Mouse (Mus musculus) lung, adult 2 months (tissue): Measurements from ENCODE around the gene Fbxo9. TPM values are rescaled to one million over a fixed set of nuclear protein-coding genes. Genes with fewer than 3 reads are reported as not detected.

Experiments
- DNase-seq: peaks from one replicate; pipeline ENCODE4 v3.0.0; 2022
- H3K4me1 ChIP-seq: fragments of 200-500 bp; 2 replicates; pipeline ENCODE4 v1.6.1; 2011; ENCODE audit warnings: low read length; ENCODE audit not compliant: control insufficient read depth, insufficient read depth
- H3K4me3 ChIP-seq: fragments of 200-500 bp; replicated peaks from 2 replicates; pipeline ENCODE3; 2011; ENCODE audit warnings: low read depth, mild to moderate bottlenecking, control low read depth, low read length; ENCODE audit errors: extremely low read depth
- CTCF ChIP-seq: fragments of 200-500 bp; IDR thresholded peaks from 2 replicates; pipeline ENCODE4 v1.5.1; 2011; ENCODE audit warnings: mild to moderate bottlenecking, low read length, control low read depth; ENCODE audit not compliant: insufficient read depth
- POLR2A ChIP-seq: fragments of 200-500 bp; IDR thresholded peaks from 2 replicates; pipeline ENCODE4 v1.6.1; 2011; ENCODE audit warnings: low read depth, mild to moderate bottlenecking, control low read depth, low read length, borderline replicate concordance; ENCODE audit errors: extremely low read depth
- WGBS: fragments of 180-500 bp; shearing (Covaris S2); methylation state at CpG from one replicate; pipeline ENCODE4 v1.1.7; 2018; 5-methylcytosine and 5-hydroxymethylcytosine counted together
- polyA plus RNA-seq: library from polyadenylated mRNA; depleted of rRNA; stranded (reverse); fragments of >200 nt; gene quantifications from 2 replicates; pipeline ENCODE4 v1.2.3, GENCODE M21; 2012; rRNA removed

Gene Fbxo9
- polyA plus RNA-seq, 1 experiment, result 79.3 TPM

GRCm38 (mm10) chr9:78054298-78054697 is 54.6 kb downstream of the Fbxo9 start:
- no peak for TF ChIP-seq POLR2A
- TF ChIP-seq CTCF, result no peak
- 88% methylated on average over 3 of the region's 3 CpGs for WGBS
- no peak for DNase-seq
- H3K4me1 ChIP-seq, result no peaks in the 10 kb centered on the region
- no peak overlapping the region for H3K4me3 ChIP-seq

GRCm38 (mm10) chr9:78053821-78054220 is 55.0 kb downstream of the Fbxo9 start:
- no peak for DNase-seq
- no peaks in the 10 kb centered on the region for H3K4me1 ChIP-seq
- H3K4me3 ChIP-seq, result no peak overlapping the region
- 68% methylated on average over 8 of the region's 8 CpGs for WGBS
- TF ChIP-seq POLR2A, result no peak
- TF ChIP-seq CTCF, result no peak

GRCm38 (mm10) chr9:78051677-78052076 is 57.2 kb downstream of the Fbxo9 start, which contains the start of gene Gcm1:
Gene Gcm1, plus strand, starts transcription at chr9:78051924.
- Histone ChIP-seq H3K4me3 (no peak within 1 kb of the TSS), H3K4me1 (no peaks in the 10 kb centered on the region)
- no peak for TF ChIP-seq POLR2A
- TF ChIP-seq CTCF, result no peak
- 56% methylated on average over 3 of the region's 3 CpGs for WGBS
- no peak for DNase-seq

- TF ChIP-seq CTCF (no peak), POLR2A (no peak)
- no peak for DNase-seq
- WGBS, result 33% methylated on average over 5 of the region's 5 CpGs
- Histone ChIP-seq H3K4me1 (no peaks in the 10 kb centered on the region), H3K4me3 (no peak overlapping the region)
Measured at GRCm38 (mm10) chr9:78050452-78050970, 58.4 kb downstream of the Fbxo9 start.

GRCm38 (mm10) chr9:78046755-78047154 is 62.1 kb downstream of the Fbxo9 start:
- Histone ChIP-seq H3K4me3 (no peak overlapping the region), H3K4me1 (no peaks in the 10 kb centered on the region)
- peak; percentile 23 for DNase-seq
- 54% methylated on average over 20 of the region's 20 CpGs for WGBS
- TF ChIP-seq CTCF (no peak), POLR2A (no peak)

GRCm38 (mm10) chr9:78045171-78045570 is 63.7 kb downstream of the Fbxo9 start:
- no peak for DNase-seq
- TF ChIP-seq CTCF (no peak), POLR2A (no peak)
- WGBS, result 39% methylated on average over 6 of the region's 6 CpGs
- Histone ChIP-seq H3K4me1 (no peaks in the 10 kb centered on the region), H3K4me3 (no peak overlapping the region)

- no peak overlapping the region for H3K4me3 ChIP-seq
- peaks cover 3% of the 10 kb centered on the region; the same call in 1 of the 2 replicates for H3K4me1 ChIP-seq
- WGBS, result 29% methylated on average over 18 of the region's 18 CpGs
- TF ChIP-seq POLR2A (no peak), CTCF (peak; percentile 100)
- peak; percentile 80 for DNase-seq
Measured at GRCm38 (mm10) chr9:78038755-78039489, 69.9 kb downstream of the Fbxo9 start.

- H3K4me3 ChIP-seq, result no peak overlapping the region
- 86% methylated on average over 8 of the region's 8 CpGs for WGBS
- H3K4me1 ChIP-seq, result peaks cover 3% of the 10 kb centered on the region; the same call in 1 of the 2 replicates
- DNase-seq, result no peak
- TF ChIP-seq POLR2A (no peak), CTCF (no peak)
Measured at GRCm38 (mm10) chr9:78035831-78036230, 73.0 kb downstream of the Fbxo9 start.

GRCm38 (mm10) chr9:78035296-78035695 is 73.6 kb downstream of the Fbxo9 start:
- 73% methylated on average over 5 of the region's 5 CpGs for WGBS
- DNase-seq, result no peak
- peaks cover 3% of the 10 kb centered on the region; the same call in 1 of the 2 replicates for H3K4me1 ChIP-seq
- TF ChIP-seq CTCF, result no peak
- no peak for TF ChIP-seq POLR2A
- H3K4me3 ChIP-seq, result no peak overlapping the region

- TF ChIP-seq CTCF (no peak), POLR2A (no peak)
- no peak for DNase-seq
- 63% methylated on average over 4 of the region's 4 CpGs for WGBS
- H3K4me3 ChIP-seq, result no peak overlapping the region
- no peaks in the 10 kb centered on the region for H3K4me1 ChIP-seq
Measured at GRCm38 (mm10) chr9:78032930-78033329, 75.9 kb downstream of the Fbxo9 start.

Other genes with a start within 250 kb of the Fbxo9 start
- 102 and 155 TPM in 2 replicates for gene Elovl5, start 191.7 kb downstream of the Fbxo9 start, polyA plus RNA-seq
- gene Gcm1, start 57.1 kb downstream of the Fbxo9 start, polyA plus RNA-seq, result not detected in 2 replicates
- gene Ick, start 127 bp upstream of the Fbxo9 start, polyA plus RNA-seq, result 21.1 and 23.7 TPM in 2 replicates
- gene Gsta4, start 73.7 kb upstream of the Fbxo9 start, polyA plus RNA-seq, result 29.2 and 85.9 TPM in 2 replicates
- gene Gsta1, start 121.6 kb upstream of the Fbxo9 start, polyA plus RNA-seq, result 0.27 and 1.7 TPM in 2 replicates
- 1.4 TPM in 1 of 2 replicates, not detected in the other for gene Gm3776, start 148.1 kb upstream of the Fbxo9 start, polyA plus RNA-seq
- not detected in 2 replicates for gene Gm10639, start 180.9 kb upstream of the Fbxo9 start, polyA plus RNA-seq
- not detected in 2 replicates for gene Omt2a, start 205.7 kb upstream of the Fbxo9 start, polyA plus RNA-seq
- gene Omt2b, start 218.5 kb upstream of the Fbxo9 start, polyA plus RNA-seq, result not detected in 2 replicates
- gene Gsta2, start 246.7 kb upstream of the Fbxo9 start, polyA plus RNA-seq, result 1.9 and 5.0 TPM in 2 replicates